Mouse (Mus musculus): ENCODE measurements around the gene 1700029H14Rik.

Gene 1700029H14Rik

DNA sequence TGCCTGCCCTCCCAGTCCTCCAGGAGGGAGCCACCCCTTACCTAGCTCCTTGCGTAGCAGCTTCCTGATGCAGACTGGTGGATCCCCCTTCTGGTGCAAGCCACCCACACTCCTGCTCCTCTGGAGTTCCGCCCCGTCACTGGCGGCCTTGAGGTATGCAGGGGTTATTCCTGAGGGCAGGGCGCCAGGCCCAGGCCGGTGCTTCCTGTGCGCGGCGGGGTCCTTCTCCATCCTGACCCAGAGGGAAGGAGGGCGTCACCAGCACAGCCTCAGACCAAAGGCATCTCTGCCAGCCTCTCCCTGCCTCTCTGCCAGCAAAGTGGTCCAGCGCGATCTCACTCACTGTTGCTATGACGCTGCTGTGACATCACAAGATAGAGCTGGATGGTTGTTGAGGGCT lies at the start of gene 1700029H14Rik:
1700029H14Rik (minus strand) TSS at position 344 of the 400 bp plus-strand sequence.
- no peak for DNase-seq (ENCODE audit: low spot score)

GRCm38 (mm10) chr8:13611702-13612101 lies 49.4 kb upstream of the 1700029H14Rik start:
- no peak for DNase-seq (ENCODE audit: low spot score)

DNA sequence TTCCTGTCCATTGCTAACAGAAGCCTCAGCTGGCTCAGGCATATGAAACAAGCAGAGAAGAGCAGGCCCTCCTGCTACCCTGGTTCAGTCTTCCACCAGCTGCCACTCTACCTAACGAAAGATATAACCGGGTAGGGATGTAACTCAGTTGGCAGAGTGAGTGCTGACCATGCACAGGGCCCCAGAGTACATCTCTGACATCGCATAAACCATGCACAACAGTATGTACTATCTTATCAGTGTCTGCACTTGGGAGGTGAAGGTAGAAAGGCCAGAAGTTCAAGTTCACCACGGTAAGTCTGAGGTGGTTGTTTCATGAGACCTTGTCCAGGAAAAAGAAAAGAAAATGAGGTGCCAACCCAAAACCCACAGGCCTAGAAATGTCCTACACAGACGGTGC lies 47.7 kb upstream of the 1700029H14Rik start:
- no peak for DNase-seq (ENCODE audit: low spot score)

DNA sequence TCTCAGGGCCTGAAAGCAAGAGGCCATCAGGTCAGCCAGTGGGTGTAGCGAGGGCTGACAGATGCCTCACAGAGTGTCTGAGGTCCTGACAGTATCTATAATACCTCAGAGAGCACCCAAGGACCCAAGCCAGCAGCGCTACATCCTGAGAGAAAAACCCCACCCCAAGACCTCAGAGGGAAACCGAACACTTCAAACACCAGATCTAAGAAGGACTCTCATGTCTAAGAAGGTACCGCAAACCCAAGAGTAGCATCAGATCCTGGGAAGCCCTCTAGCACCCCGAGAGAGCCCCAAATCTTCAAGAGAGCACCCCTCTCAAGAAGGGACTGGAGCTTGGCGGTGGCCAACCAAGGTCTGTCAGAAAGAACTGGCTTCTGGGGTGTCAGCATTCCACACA lies 46.7 kb upstream of the 1700029H14Rik start:
- no peak for DNase-seq (ENCODE audit: low spot score)

DNA sequence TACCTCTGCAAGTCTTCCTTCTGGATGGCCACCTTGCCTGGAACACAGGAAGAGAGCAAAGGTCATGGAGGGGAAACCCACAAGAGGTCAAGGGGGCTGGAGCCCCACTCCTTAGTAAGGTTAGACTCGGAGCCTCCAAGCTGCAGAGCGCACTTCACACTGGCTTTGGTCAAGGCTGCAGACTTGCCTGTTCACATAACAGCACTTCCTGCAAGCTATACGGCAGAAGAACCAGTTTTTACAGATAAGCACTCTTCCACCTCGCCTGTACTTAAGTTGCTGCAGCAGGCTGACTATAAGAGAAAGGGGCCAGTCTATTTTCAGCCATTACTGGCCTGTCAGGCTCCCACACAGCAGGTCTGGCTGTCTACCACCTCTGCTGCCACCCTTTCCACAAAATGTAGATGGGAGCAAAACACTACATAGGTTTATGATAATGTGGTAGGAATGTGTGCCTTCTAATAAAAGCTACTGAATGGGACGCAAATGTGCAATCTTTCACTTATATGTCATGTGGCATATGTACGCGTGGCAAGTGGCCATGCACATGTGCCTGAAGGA lies 43.7 kb upstream of the 1700029H14Rik start:
- no peak for DNase-seq (ENCODE audit: low spot score)

GRCm38 (mm10) chr8:13602621-13603020 lies 40.4 kb upstream of the 1700029H14Rik start:
- no peak for DNase-seq (ENCODE audit: low spot score)

DNA sequence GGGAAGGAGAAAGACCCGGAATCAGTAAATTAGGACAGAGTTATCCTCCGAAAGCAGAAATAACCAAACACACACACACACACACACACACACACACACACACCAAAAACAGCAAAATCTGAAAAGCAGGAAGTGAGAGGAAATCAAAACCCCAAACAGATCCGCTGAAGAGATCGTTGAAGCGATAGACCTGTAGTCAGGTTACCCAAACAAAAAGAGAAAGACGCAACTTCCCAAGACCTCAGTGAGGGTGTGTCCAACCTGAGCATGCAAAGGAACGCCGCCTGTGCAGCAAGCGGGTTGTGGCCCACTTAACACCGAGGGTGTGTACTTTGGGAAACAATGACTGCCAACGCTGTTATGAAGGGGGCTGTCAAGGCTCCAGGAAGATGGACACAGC lies 38.9 kb upstream of the 1700029H14Rik start:
- no peak for DNase-seq (ENCODE audit: low spot score)

- no peak for DNase-seq (ENCODE audit: low spot score)
These were observed 38.5 kb upstream of the 1700029H14Rik start for GRCm38 (mm10) chr8:13600716-13601115.

GRCm38 (mm10) chr8:13600204-13600603 lies 37.9 kb upstream of the 1700029H14Rik start:
- DNase-seq (ENCODE audit: low spot score) = no peak

DNA sequence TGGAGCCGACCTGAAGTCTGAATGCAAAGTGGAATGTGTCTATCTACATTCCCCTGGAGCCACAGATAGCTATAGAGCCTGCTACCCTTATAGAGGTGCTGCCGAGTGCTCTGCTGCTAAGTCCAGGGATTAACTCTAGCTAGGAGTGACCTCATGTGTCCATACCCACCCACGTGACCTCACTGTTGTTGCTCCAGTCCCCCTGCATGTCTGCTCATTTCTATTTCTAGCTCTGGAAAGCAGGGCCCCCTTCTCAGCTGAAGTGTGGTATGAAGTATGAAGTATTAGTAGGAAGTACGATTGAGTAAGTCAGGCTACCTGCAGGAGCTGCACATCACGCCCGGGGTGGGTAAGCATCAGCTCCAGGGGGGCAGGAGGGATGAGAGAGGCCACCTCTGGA lies 35.5 kb upstream of the 1700029H14Rik start:
- no peak for DNase-seq (ENCODE audit: low spot score)

- DNase-seq (ENCODE audit: low spot score) = no peak
These were observed 33.6 kb upstream of the 1700029H14Rik start for GRCm38 (mm10) chr8:13595861-13596260.

- DNase-seq (ENCODE audit: low spot score) = no peak
These were observed 32.6 kb upstream of the 1700029H14Rik start for GRCm38 (mm10) chr8:13594884-13595323.

DNA sequence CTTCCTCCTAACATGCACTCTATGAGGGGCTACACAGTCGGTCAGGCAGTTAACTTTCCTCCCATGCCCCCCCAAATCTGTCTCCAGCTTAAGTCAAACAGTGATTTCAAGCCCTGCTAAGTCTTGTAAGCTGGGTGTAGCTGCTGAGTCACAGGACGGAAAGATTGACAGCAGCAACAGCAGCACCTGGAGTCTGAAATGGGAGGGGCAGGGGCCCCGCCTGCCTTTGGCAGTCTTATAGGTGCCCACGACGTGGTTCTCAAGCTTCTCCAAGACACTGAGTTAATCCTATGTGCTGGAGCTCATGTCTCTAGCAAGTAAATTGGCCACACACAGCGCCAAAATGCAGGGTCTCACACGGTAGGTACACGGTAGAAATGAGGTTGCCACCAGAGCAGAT lies 31.1 kb upstream of the 1700029H14Rik start:
- DNase-seq (ENCODE audit: low spot score) = no peak

DNA sequence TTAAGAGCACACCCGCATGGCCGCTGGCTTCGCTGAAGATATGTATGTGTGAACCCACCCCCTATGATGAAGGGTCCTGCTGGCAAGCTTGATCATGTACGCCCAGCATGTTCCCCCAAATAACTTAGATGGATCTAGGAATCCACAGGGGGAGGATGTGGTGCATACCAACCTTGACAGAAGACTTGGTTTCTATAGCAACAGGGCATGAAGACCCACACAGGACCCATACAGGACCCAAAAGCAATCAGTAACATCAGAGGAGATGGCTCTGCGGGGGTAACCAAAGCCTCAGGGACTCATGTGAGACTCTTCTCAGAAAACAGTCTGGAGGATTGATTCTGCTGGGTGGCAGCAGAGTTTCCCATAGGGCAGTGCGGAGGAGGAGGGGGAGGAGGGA lies 29.0 kb upstream of the 1700029H14Rik start:
- DNase-seq (ENCODE audit: low spot score) = no peak

DNA sequence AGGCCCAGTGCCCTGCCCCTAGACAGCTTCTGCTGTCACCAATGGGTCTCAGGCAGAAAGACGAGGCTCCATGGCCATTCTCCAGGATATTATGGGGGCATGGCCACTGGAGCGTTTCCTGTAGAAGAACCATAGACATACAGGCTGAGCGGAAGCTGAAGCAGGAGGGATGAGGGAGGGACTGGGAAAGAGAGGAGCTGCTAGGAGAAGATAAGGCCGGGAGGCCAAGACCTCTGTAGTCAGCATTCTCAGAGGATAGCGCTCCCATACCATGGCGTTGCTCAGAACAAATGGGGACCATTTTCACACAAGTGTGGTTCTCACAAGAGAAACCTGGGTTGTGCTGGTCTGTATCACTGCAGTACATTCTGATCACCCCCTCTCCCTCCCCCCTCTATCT lies 26.8 kb upstream of the 1700029H14Rik start:
- DNase-seq (ENCODE audit: low spot score) = no peak

- DNase-seq (ENCODE audit: low spot score) = no peak
These were observed 22.4 kb upstream of the 1700029H14Rik start for GRCm38 (mm10) chr8:13584652-13585051.

- DNase-seq (ENCODE audit: low spot score) = no peak
These were observed 15.6 kb upstream of the 1700029H14Rik start for GRCm38 (mm10) chr8:13577869-13578268.

GRCm38 (mm10) chr8:13571999-13572398 lies 9.7 kb upstream of the 1700029H14Rik start:
- no peak for DNase-seq (ENCODE audit: low spot score)

DNA sequence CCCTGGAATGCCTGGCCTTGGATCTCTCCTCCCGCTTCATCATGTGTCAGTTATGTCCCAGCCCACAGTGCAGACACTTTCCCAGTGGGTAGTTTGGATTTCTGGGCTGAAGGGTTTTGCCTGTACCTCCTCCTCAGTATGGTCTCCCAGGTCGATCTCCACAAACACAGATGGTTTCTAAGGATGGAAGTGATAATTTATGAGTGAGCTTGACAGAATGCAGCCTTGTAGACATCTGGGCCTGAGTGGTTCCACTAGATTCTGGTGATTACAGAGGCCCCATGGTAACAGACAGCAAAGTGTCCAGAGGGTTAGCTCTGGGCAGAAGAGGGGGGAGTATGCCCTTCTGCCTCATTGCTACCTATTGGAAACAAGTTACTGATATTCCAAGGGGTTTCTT lies 4.7 kb downstream of the 1700029H14Rik start:
- no peak for DNase-seq (ENCODE audit: low spot score)

- DNase-seq (ENCODE audit: low spot score) = no peak
These were observed 10.8 kb downstream of the 1700029H14Rik start for GRCm38 (mm10) chr8:13551574-13551830.

- DNase-seq (ENCODE audit: low spot score) = peak; percentile 91
These were observed 11.3 kb downstream of the 1700029H14Rik start for GRCm38 (mm10) chr8:13550718-13551573.

DNA sequence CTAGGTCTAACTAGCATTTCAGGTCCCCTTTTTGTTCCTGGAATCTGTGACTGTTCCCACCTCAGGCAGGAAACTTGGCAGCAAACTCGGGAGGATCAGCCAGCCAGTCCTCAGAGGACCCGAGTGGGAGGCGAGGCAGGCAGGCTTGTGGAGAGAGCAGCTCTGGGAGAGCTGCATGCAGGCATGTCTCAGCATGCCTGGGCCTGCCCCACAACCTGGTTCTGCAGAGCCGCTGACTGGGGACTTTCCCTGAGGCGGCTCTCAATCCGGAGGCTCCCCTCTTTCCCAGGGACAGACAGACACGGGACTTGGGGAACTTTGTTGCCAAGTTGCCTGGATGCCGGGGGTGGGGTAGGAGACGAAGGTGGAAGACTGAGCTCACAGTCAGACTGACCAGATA lies 13.4 kb downstream of the 1700029H14Rik start:
- no peak for DNase-seq (ENCODE audit: low spot score)

DNA sequence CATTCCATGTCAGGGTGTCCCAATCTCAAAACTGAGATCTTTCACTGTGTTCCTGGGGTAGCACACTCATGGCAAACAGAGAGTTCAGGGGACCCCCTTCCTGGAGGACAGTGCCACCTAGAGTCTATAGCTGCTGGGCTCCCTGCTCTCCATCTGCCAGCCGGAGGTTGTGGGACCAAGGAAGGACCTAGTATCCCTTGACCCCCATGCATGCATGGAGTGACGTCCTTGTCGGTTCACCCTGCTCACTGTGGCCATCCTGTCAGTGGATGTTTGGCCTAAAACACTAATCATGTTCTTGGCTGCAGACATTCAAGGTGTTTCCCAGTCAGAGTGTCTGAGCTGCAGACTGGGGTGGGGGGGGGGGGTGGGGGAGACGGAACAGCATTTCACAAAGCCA lies 14.0 kb downstream of the 1700029H14Rik start:
- DNase-seq (ENCODE audit: low spot score) = no peak

- no peak for DNase-seq (ENCODE audit: low spot score)
These were observed 15.8 kb downstream of the 1700029H14Rik start for GRCm38 (mm10) chr8:13546421-13546820.
